Mouse (Mus musculus): ENCODE results near the gene 1700019D03Rik.

DNA sequence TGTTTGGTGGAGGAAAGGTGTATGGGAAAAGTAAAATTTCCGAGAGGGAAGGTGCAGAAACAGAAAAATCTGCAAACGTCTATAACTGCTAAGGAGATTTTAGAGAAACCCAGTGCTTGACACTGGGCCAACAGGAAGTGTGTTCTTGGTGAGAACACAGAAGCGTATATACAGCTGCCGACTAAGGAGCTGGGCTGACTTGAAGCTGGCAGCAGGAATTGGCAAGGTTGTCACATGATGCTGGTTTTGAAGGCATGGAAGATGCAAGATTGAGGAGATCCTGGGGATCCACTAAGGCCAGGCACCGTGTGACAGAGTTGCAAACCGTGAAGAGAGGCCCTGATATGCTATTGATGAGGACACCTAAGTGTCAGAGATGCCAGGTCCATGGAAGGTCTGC is 59.8 kb downstream of the 1700019D03Rik start:
- TF ChIP-seq POLR2A (IDR thresholded peaks at IDR 0.05; ENCODE audit: insufficient read depth, low read length), result no peak
- TF ChIP-seq CTCF (IDR thresholded peaks at IDR 0.05; ENCODE audit: low read depth, low read length), result no peak

Measured in ES-Bruce4 (cell line).